Mouse (Mus musculus): ENCODE data around the gene Ncoa1. TPM values are rescaled to one million over a fixed set of nuclear protein-coding genes. Genes with fewer than 3 reads are reported as not detected.
"Not testable (repeated sequence)": the region's sequence is repeated elsewhere in the genome, so short reads cannot be mapped to it uniquely, and the experiment has no call there.

Ncoa1 gene
- polyA plus RNA-seq, 1 experiment from 2014 or later: 12.7 TPM

DNA sequence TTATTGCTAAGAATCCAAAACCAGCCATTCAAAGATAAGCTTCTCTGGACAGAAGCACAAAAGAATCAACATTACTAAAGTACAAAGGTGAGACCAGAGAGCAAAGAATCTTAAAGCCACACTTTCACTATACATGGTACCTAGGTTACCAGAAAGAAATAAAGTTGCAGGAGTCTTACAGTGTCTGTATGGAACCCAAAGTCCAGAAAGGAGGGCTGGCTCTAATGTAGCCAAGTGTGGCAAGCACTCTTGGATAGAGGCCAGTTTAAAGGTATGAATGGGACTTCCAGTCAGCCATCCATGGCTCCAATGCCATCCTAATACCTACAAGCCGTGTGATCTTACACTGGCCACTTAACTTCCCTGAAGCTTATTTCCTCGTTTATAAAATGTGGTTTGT is 7.9 kb downstream of the Ncoa1 start:
- no peak for ATAC-seq
- Histone ChIP-seq H3K36me3 (ENCODE audit: poor library complexity, severe bottlenecking) (no peaks in the 10 kb centered on the region), H3K27ac (no peak overlapping the region), H3K9me3 (replicated peaks) (no peaks in the 10 kb centered on the region), H3K9ac (no peak overlapping the region), H3K4me1 (peaks cover 17% of the 10 kb centered on the region), H3K4me3 (no peak overlapping the region), H3K27me3 (no peaks in the 10 kb centered on the region), H3K4me2 (no peak overlapping the region)
- 68% methylated on average over 2 of the region's 2 CpGs for WGBS

GRCm38 (mm10) chr12:4463701-4464100 is 13.3 kb downstream of the Ncoa1 start:
- Histone ChIP-seq H3K9me3 (replicated peaks) (0 out of 2 replicates have a peak, but pooled peaks cover 2% of the 10 kb centered on the region), H3K9ac (no peak overlapping the region), H3K4me2 (no peak overlapping the region), H3K4me1 (no peaks in the 10 kb centered on the region), H3K36me3 (ENCODE audit: poor library complexity, severe bottlenecking) (0 out of 2 replicates have a peak, but pooled peaks cover 4% of the 10 kb centered on the region), H3K27me3 (no peaks in the 10 kb centered on the region), H3K4me3 (no peak overlapping the region), H3K27ac (no peak overlapping the region)
- ATAC-seq: no peak
- 90% methylated on average over 2 of the region's 2 CpGs for WGBS

- H3K27ac ChIP-seq: no peak overlapping the region
- no peak for ATAC-seq
- 0 out of 2 replicates have a peak, but pooled peaks cover 3% of the 10 kb centered on the region for H3K4me1 ChIP-seq
- no peaks in the 10 kb centered on the region for H3K27me3 ChIP-seq
- H3K36me3 ChIP-seq (ENCODE audit: poor library complexity, severe bottlenecking): 0 out of 2 replicates have a peak, but pooled peaks cover 4% of the 10 kb centered on the region
- 77% methylated on average over 1 of the region's 1 CpGs for WGBS
- no peak overlapping the region for H3K9ac ChIP-seq
- 0 out of 2 replicates have a peak, but pooled peaks cover 2% of the 10 kb centered on the region for H3K9me3 ChIP-seq (replicated peaks)
- no peak overlapping the region for H3K4me2 ChIP-seq
- no peak overlapping the region for H3K4me3 ChIP-seq
These were observed 14.6 kb downstream of the Ncoa1 start for GRCm38 (mm10) chr12:4462420-4462819.

DNA sequence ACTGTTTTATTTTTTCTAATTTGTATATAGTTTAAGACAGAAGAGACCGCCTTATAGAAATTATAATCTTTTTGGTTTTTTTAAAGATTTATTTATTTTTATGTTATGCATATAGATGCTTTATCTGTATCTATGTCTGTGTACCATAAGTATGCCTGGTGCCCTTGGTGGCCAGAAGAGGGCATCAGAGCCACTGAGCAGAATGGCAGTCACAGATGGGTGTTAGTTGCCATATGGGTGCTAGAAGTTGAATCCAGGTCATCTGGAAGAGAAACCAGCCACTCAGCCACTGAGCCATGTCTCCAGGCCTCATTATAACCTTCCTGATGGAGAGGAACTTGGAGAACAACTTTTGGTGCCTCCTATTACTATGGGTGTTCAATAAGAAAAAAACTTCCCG is 16.0 kb downstream of the Ncoa1 start:
- H3K9ac ChIP-seq: no peak overlapping the region
- H3K27ac ChIP-seq: no peak overlapping the region
- 0 out of 2 replicates have a peak, but pooled peaks cover 4% of the 10 kb centered on the region for H3K4me1 ChIP-seq
- no peak for ATAC-seq
- H3K9me3 ChIP-seq (replicated peaks): 0 out of 2 replicates have a peak, but pooled peaks cover 2% of the 10 kb centered on the region
- 94% methylated on average over 2 of the region's 2 CpGs for WGBS
- H3K4me3 ChIP-seq: no peak overlapping the region
- H3K27me3 ChIP-seq: no peaks in the 10 kb centered on the region
- no peak overlapping the region for H3K4me2 ChIP-seq
- H3K36me3 ChIP-seq (ENCODE audit: poor library complexity, severe bottlenecking): 0 out of 2 replicates have a peak, but pooled peaks cover 4% of the 10 kb centered on the region

GRCm38 (mm10) chr12:4454956-4455565 is 21.9 kb downstream of the Ncoa1 start:
- H3K4me1 ChIP-seq: peaks cover 26% of the 10 kb centered on the region
- H3K9ac ChIP-seq: no peak overlapping the region
- H3K36me3 ChIP-seq (ENCODE audit: poor library complexity, severe bottlenecking): 0 out of 2 replicates have a peak, but pooled peaks cover 4% of the 10 kb centered on the region
- WGBS: 86% methylated on average over 10 of the region's 10 CpGs
- no peaks in the 10 kb centered on the region for H3K27me3 ChIP-seq
- H3K27ac ChIP-seq: no peak overlapping the region
- H3K9me3 ChIP-seq (replicated peaks): no peaks in the 10 kb centered on the region
- ATAC-seq: no peak
- no peak overlapping the region for H3K4me2 ChIP-seq
- no peak overlapping the region for H3K4me3 ChIP-seq

DNA sequence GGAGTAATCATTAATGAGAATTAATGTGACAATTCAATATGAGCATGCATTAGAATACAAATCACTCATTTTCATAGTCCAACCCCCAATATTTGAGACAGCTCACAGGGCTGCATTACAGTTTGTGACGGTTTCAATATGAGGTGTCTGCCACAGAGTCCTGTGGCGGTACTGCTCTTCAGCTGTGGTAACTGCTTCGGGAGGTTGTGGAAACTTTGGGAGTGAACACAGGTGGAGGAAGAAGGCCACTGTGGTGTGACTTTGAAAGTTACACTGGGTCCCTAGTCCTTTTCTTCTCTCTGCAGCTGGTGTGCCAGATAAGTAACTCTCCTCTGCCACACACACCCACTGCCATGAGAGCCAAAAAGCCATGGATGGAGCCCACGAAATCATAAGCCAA is 22.7 kb downstream of the Ncoa1 start:
- ATAC-seq: no peak

DNA sequence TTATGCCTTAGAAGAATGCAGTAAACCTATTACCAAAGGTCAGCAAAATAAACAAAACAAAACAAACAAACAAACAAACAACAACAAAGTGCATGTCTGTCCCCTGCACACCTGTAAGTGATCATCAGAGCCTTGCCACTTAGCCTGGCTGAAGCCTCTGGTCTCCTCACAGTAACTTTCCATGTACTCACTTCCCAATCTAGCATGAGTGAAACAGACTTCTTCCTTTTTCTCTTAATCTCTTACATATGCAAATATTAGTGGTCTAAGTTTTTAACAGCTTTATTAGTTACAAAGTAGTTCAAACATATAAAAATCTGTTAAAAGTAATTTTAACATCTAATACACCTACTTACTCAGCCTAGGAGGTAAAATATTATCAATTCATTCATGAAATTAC is 24.7 kb downstream of the Ncoa1 start:
- Histone ChIP-seq H3K4me1 (peaks cover 22% of the 10 kb centered on the region), H3K27me3 (no peaks in the 10 kb centered on the region), H3K9me3 (replicated peaks) (no peaks in the 10 kb centered on the region), H3K4me3 (no peak overlapping the region), H3K4me2 (no peak overlapping the region), H3K9ac (no peak overlapping the region), H3K27ac (no peak overlapping the region), H3K36me3 (ENCODE audit: poor library complexity, severe bottlenecking) (no peaks in the 10 kb centered on the region)
- no peak for ATAC-seq

More for the DNA sequence above, 22.7 kb downstream of the Ncoa1 start:
- no peaks in the 10 kb centered on the region for H3K9me3 ChIP-seq (replicated peaks)
- H3K4me3 ChIP-seq: no peak overlapping the region
- 85% methylated on average over 4 of the region's 4 CpGs for WGBS
- no peak overlapping the region for H3K4me2 ChIP-seq
- no peaks in the 10 kb centered on the region for H3K36me3 ChIP-seq (ENCODE audit: poor library complexity, severe bottlenecking)
- no peaks in the 10 kb centered on the region for H3K27me3 ChIP-seq
- peaks cover 26% of the 10 kb centered on the region for H3K4me1 ChIP-seq
- H3K27ac ChIP-seq: no peak overlapping the region
- H3K9ac ChIP-seq: no peak overlapping the region

GRCm38 (mm10) chr12:4450485-4450884 is 26.5 kb downstream of the Ncoa1 start:
- not testable (repeated sequence) for H3K4me2 ChIP-seq; H3K9ac ChIP-seq; ATAC-seq; H3K36me3 ChIP-seq (ENCODE audit: poor library complexity, severe bottlenecking); H3K27me3 ChIP-seq; H3K27ac ChIP-seq; H3K4me3 ChIP-seq; H3K9me3 ChIP-seq (replicated peaks)
- peaks cover 22% of the 10 kb centered on the region for H3K4me1 ChIP-seq

- H3K9me3 ChIP-seq (replicated peaks): no peaks in the 10 kb centered on the region
- no peaks in the 10 kb centered on the region for H3K27me3 ChIP-seq
- no peak overlapping the region for H3K27ac ChIP-seq
- ATAC-seq: no peak
- H3K4me2 ChIP-seq: no peak overlapping the region
- 88% methylated on average over 4 of the region's 4 CpGs for WGBS
- no peaks in the 10 kb centered on the region for H3K36me3 ChIP-seq (ENCODE audit: poor library complexity, severe bottlenecking)
- H3K9ac ChIP-seq: no peak overlapping the region
- H3K4me3 ChIP-seq: no peak overlapping the region
- peaks cover 4% of the 10 kb centered on the region for H3K4me1 ChIP-seq
These were observed 28.8 kb downstream of the Ncoa1 start for GRCm38 (mm10) chr12:4448076-4448589.

GRCm38 (mm10) chr12:4444946-4445345 is 32.0 kb downstream of the Ncoa1 start:
- Histone ChIP-seq H3K9ac (no peak overlapping the region), H3K9me3 (replicated peaks) (no peaks in the 10 kb centered on the region), H3K27me3 (no peaks in the 10 kb centered on the region), H3K4me3 (no peak overlapping the region), H3K4me1 (no peaks in the 10 kb centered on the region), H3K36me3 (ENCODE audit: poor library complexity, severe bottlenecking) (no peaks in the 10 kb centered on the region), H3K4me2 (no peak overlapping the region), H3K27ac (no peak overlapping the region)
- 93% methylated on average over 5 of the region's 5 CpGs for WGBS
- ATAC-seq: no peak

DNA sequence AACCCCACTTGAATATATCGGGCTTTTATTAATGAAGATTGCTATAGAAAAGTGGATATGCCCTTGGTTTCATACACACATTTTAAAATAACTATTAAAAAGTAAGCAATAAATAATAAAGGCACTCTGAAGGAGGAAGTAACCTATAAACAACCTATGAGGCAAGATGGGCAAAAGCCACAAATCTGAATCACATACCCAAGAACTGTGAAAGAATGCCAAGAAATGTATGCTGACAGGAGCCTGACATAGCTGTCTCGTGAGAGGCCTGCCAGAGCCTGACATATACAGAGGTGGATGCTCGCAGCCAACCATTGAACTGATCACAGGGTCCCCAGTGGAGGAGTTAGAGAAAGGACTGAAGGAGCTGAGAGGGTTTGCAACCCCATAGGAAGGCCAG is 35.5 kb downstream of the Ncoa1 start:
- H3K9ac ChIP-seq: no peak overlapping the region
- WGBS: 78% methylated on average over 3 of the region's 3 CpGs
- H3K36me3 ChIP-seq (ENCODE audit: poor library complexity, severe bottlenecking): no peaks in the 10 kb centered on the region
- H3K9me3 ChIP-seq (replicated peaks): no peaks in the 10 kb centered on the region
- H3K27me3 ChIP-seq: no peaks in the 10 kb centered on the region
- no peak overlapping the region for H3K4me2 ChIP-seq
- ATAC-seq: no peak
- H3K4me3 ChIP-seq: no peak overlapping the region
- H3K27ac ChIP-seq: no peak overlapping the region
- H3K4me1 ChIP-seq: no peaks in the 10 kb centered on the region

- H3K27me3 ChIP-seq: no peaks in the 10 kb centered on the region
- no peaks in the 10 kb centered on the region for H3K9me3 ChIP-seq (replicated peaks)
- H3K4me3 ChIP-seq: no peak overlapping the region
- no peaks in the 10 kb centered on the region for H3K36me3 ChIP-seq (ENCODE audit: poor library complexity, severe bottlenecking)
- no peak overlapping the region for H3K4me2 ChIP-seq
- no peak for ATAC-seq
- WGBS: 90% methylated on average over 5 of the region's 5 CpGs
- no peak overlapping the region for H3K9ac ChIP-seq
- no peaks in the 10 kb centered on the region for H3K4me1 ChIP-seq
- H3K27ac ChIP-seq: no peak overlapping the region
These were observed 40.8 kb downstream of the Ncoa1 start for GRCm38 (mm10) chr12:4436198-4436597.

DNA sequence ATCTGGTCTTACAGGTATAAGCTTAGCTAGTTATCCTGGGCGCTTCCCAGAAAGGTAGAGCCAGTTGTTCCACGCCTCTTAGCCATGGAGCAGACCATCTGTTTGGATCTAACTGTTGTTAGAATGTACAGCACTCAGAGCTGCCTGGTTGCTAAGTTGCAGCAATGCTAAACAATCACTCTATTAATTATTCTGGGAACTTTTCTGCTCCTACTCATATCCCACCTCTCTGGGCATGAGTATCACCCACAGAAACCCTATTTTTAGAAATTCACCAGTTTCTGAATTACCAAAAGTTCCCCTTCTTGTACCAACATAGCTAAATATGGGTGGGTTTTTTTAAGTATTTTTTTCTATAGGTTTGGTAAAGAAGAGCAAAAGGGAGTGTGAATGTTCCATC is 43.4 kb downstream of the Ncoa1 start:
- H3K9me3 ChIP-seq (replicated peaks): no peaks in the 10 kb centered on the region
- H3K4me2 ChIP-seq: no peak overlapping the region
- no peaks in the 10 kb centered on the region for H3K4me1 ChIP-seq
- no peaks in the 10 kb centered on the region for H3K27me3 ChIP-seq
- no peak overlapping the region for H3K9ac ChIP-seq
- H3K36me3 ChIP-seq (ENCODE audit: poor library complexity, severe bottlenecking): no peaks in the 10 kb centered on the region
- H3K27ac ChIP-seq: no peak overlapping the region
- H3K4me3 ChIP-seq: no peak overlapping the region
- 91% methylated on average over 2 of the region's 2 CpGs for WGBS
- no peak for ATAC-seq
